Mouse (Mus musculus) midbrain, embryonic 13.5 days (tissue): ENCODE data around the gene Gm11172. TPM values are rescaled to one million over a fixed set of nuclear protein-coding genes. Genes with fewer than 3 reads are reported as not detected.
"Not testable (repeated sequence)": the region's sequence is repeated elsewhere in the genome, so short reads cannot be mapped to it uniquely, and the experiment has no call there.

Experiments used
- ATAC-seq: fragments of 200-750 bp; cut with Nextera tagmentation; 2 replicates; pipeline ENCODE4 v1.8.0; 2017; ENCODE audit warnings: mild to moderate bottlenecking, moderate TSS enrichment, moderate library complexity
- H3K27ac ChIP-seq: fragments of 300-500 bp; sonication (generic); 2 replicates; pipeline ENCODE4 v1.5.1; 2015; ENCODE audit warnings: inconsistent platforms, mild to moderate bottlenecking, moderate library complexity
- H3K27me3 ChIP-seq: fragments of 300-500 bp; sonication (generic); 2 replicates; pipeline ENCODE4 v1.6.1; 2015; ENCODE audit warnings: mild to moderate bottlenecking, inconsistent platforms
- H3K36me3 ChIP-seq: fragments of 300-500 bp; sonication (generic); 2 replicates; pipeline ENCODE4 v1.6.1; 2015; ENCODE audit warnings: mild to moderate bottlenecking, inconsistent platforms
- H3K4me1 ChIP-seq: fragments of 300-500 bp; sonication (generic); replicated peaks from 2 replicates; pipeline ENCODE4 v1.6.1; 2015; ENCODE audit warnings: inconsistent platforms
- H3K4me2 ChIP-seq: fragments of 300-500 bp; sonication (generic); replicated peaks from 2 replicates; pipeline ENCODE4 v1.6.1; 2015; ENCODE audit warnings: moderate library complexity, mild to moderate bottlenecking, inconsistent platforms
- H3K4me3 ChIP-seq: fragments of 300-500 bp; sonication (generic); replicated peaks from 2 replicates; pipeline ENCODE4 v1.5.1; 2015; ENCODE audit warnings: mild to moderate bottlenecking, inconsistent platforms
- H3K9ac ChIP-seq: fragments of 300-500 bp; sonication (generic); replicated peaks from 2 replicates; pipeline ENCODE4 v1.6.1; 2015; ENCODE audit warnings: mild to moderate bottlenecking, inconsistent platforms
- H3K9me3 ChIP-seq: fragments of 300-500 bp; sonication (generic); 2 replicates; pipeline ENCODE4 v1.6.1; 2016; ENCODE audit warnings: mild to moderate bottlenecking, inconsistent platforms
- WGBS: fragments of 180-500 bp; shearing (Covaris S2); methylation state at CpG from one replicate; pipeline ENCODE4 v1.1.7; 2015; 5-methylcytosine and 5-hydroxymethylcytosine counted together
- polyA plus RNA-seq: library from polyadenylated mRNA; unstranded; fragments of >200 nt; fragmentation: Nextera tagmentation; extraction: Ambion mirVana; gene quantifications from 2 replicates; pipeline ENCODE4 v1.2.1, GENCODE M21; 2015

Gm11172 gene
- polyA plus RNA-seq, 1 experiment from 2014 or later = not detected

DNA sequence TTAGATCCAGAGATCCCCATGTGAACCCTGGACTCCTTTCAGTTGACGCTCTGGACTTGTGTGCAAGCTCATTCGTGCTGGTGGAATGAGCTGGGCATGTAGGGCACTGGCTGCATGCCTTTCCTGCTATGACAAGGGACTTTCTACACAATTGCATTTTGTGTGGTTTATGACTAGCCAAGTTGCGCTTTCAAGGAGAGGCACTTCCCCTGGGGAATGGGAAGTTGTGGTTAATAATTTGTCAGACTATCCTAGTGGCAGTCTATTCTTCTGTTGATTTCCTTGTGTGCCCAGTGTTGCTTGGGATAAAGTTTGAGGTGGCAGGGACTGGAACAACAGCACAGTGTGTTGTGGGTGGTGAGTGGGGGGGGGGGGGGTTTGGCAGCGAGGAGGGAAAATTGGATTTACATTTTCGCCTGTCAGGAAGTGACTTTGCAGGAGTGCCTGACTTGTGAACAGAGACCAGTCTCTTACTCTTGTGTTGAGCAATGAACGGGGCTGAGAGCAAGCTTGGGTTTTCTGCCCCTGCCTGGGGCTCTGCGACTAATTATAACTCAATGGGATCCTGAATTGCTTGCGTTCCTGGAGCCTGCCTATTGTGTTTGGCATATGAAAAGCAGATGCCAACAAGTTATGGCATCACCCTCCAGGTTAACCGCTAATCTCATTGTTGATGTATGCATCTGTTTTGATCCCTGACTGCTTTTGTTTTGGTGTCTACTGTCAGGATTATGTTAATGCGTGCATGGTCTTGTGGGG lies 26.0 kb downstream of the Gm11172 start:
- H3K4me1 ChIP-seq = peaks cover 23% of the 10 kb centered on the region
- no peaks in the 10 kb centered on the region for H3K36me3 ChIP-seq
- no peak overlapping the region for H3K9ac ChIP-seq
- no peak for ATAC-seq
- WGBS = 52% methylated on average over 10 of the region's 10 CpGs
- no peak overlapping the region for H3K4me3 ChIP-seq
- H3K27ac ChIP-seq = no peak overlapping the region
- no peak overlapping the region for H3K4me2 ChIP-seq
- peaks cover 8% of the 10 kb centered on the region; the same call in 1 of the 2 replicates for H3K27me3 ChIP-seq
- no peaks in the 10 kb centered on the region for H3K9me3 ChIP-seq

- ATAC-seq = no peak
- Histone ChIP-seq H3K4me3 (no peak overlapping the region), H3K27me3 (0 out of 2 replicates have a peak, but pooled peaks cover 2% of the 10 kb centered on the region), H3K36me3 (no peaks in the 10 kb centered on the region), H3K4me1 (peaks cover 27% of the 10 kb centered on the region), H3K9me3 (no peaks in the 10 kb centered on the region), H3K4me2 (no peak overlapping the region), H3K9ac (no peak overlapping the region), H3K27ac (no peak overlapping the region)
- 93% methylated on average over 12 of the region's 14 CpGs for WGBS
Observed at GRCm38 (mm10) chr16:10840018-10840417, 27.3 kb downstream of the Gm11172 start.

- H3K4me3 ChIP-seq = no peak overlapping the region
- ATAC-seq = no peak
- H3K9me3 ChIP-seq = no peaks in the 10 kb centered on the region
- peaks cover 22% of the 10 kb centered on the region for H3K4me1 ChIP-seq
- H3K27me3 ChIP-seq = no peaks in the 10 kb centered on the region
- H3K4me2 ChIP-seq = no peak overlapping the region
- 66% methylated on average over 4 of the region's 4 CpGs for WGBS
- no peaks in the 10 kb centered on the region for H3K36me3 ChIP-seq
- H3K27ac ChIP-seq = no peak overlapping the region
- no peak overlapping the region for H3K9ac ChIP-seq
Observed at GRCm38 (mm10) chr16:10842282-10842855, 29.7 kb downstream of the Gm11172 start.

GRCm38 (mm10) chr16:10843486-10844318 lies 31.0 kb downstream of the Gm11172 start:
- no peaks in the 10 kb centered on the region for H3K9me3 ChIP-seq
- H3K4me1 ChIP-seq = peaks cover 15% of the 10 kb centered on the region
- H3K36me3 ChIP-seq = no peaks in the 10 kb centered on the region
- WGBS = 28% methylated on average over 18 of the region's 18 CpGs
- ATAC-seq = no peak
- H3K9ac ChIP-seq = no peak overlapping the region
- H3K4me2 ChIP-seq = peak overlapping the region; percentile 36
- no peak overlapping the region for H3K27ac ChIP-seq
- no peak overlapping the region for H3K4me3 ChIP-seq
- no peaks in the 10 kb centered on the region for H3K27me3 ChIP-seq

DNA sequence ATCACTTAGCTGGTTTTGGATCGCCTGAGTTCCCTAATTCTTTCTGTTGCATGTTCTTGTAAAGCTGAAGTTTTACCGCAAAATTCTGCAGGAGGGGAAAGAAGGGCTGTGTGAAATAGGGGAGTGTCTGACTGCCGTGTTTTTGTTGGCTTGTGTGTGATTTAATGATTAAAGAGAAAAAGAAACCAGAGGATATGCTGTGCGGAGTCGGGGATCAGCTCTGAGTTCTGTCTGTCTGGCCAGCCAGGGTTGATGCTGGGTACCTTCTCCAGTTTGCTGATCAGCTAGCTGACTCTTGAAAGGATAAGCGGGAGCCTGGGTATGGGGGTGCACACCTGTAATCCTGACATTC lies 31.6 kb downstream of the Gm11172 start:
- no peaks in the 10 kb centered on the region for H3K27me3 ChIP-seq
- no peak for ATAC-seq
- H3K27ac ChIP-seq = no peak overlapping the region
- H3K4me3 ChIP-seq = no peak overlapping the region
- no peak overlapping the region for H3K9ac ChIP-seq
- no peaks in the 10 kb centered on the region for H3K36me3 ChIP-seq
- no peaks in the 10 kb centered on the region for H3K9me3 ChIP-seq
- H3K4me1 ChIP-seq = peaks cover 11% of the 10 kb centered on the region
- H3K4me2 ChIP-seq = peak overlapping the region; percentile 36; the same call in 1 of the 2 replicates
- 69% methylated on average over 6 of the region's 6 CpGs for WGBS

DNA sequence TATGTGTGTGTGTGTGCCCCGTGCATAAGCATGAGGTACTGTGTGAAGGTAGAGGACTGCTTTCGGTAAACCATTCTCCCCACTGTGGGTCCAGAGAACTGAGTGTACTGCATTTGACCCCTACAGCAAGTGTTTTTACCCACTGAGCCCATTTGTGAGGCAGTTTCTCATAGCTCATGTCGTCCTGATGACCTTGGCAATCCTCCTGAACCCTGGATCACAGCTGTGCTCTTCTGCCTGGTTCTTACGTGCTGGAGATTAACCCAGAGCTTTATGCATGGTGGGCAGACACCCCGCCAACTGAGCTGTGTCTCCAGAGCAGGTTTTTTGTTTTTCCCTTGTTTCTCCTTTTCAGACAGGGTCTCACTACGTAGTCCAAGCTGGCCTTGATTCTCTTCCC lies 33.2 kb downstream of the Gm11172 start:
- no peak for ATAC-seq
- Histone ChIP-seq H3K9ac (no peak overlapping the region), H3K9me3 (no peaks in the 10 kb centered on the region), H3K4me2 (no peak overlapping the region), H3K4me1 (peaks cover 11% of the 10 kb centered on the region), H3K27me3 (no peaks in the 10 kb centered on the region), H3K36me3 (no peaks in the 10 kb centered on the region), H3K4me3 (no peak overlapping the region), H3K27ac (no peak overlapping the region)
- 80% methylated on average over 6 of the region's 6 CpGs for WGBS

GRCm38 (mm10) chr16:10846503-10846902 lies 33.8 kb downstream of the Gm11172 start:
- Histone ChIP-seq H3K9ac (no peak overlapping the region), H3K4me2 (no peak overlapping the region), H3K36me3 (no peaks in the 10 kb centered on the region), H3K4me1 (peaks cover 11% of the 10 kb centered on the region), H3K27me3 (no peaks in the 10 kb centered on the region), H3K9me3 (no peaks in the 10 kb centered on the region), H3K4me3 (no peak overlapping the region), H3K27ac (no peak overlapping the region)
- peak; percentile 63; the same call in 1 of the 2 replicates for ATAC-seq
- 57% methylated on average over 4 of the region's 4 CpGs for WGBS

- H3K27ac ChIP-seq = no peak overlapping the region
- no peak overlapping the region for H3K4me3 ChIP-seq
- no peaks in the 10 kb centered on the region for H3K9me3 ChIP-seq
- WGBS = 76% methylated on average over 12 of the region's 12 CpGs
- H3K4me1 ChIP-seq = no peaks in the 10 kb centered on the region; the same call in 1 of the 2 replicates
- no peak for ATAC-seq
- no peak overlapping the region for H3K4me2 ChIP-seq
- no peaks in the 10 kb centered on the region for H3K27me3 ChIP-seq
- no peaks in the 10 kb centered on the region for H3K36me3 ChIP-seq
- H3K9ac ChIP-seq = no peak overlapping the region
Observed at GRCm38 (mm10) chr16:10849965-10850861, 37.5 kb downstream of the Gm11172 start.

DNA sequence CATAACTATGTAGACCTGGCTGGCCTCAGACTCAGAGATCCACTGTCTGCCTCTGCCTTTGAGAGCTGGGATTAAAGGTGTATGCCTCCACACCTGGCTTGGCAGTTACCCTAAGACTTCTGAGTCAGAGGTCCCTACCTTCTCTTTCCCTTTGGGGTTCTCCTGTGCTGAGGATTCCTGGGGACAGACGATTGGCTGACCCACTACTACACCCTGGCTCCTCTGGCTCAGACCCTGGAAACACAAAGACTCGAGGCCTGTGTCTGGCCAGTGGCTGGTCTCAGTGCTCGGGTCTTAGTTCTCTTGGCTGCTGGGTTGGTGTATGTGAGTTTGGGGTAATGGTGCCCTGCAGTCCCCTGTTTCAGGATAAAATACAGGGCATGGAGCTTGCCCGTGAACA lies 38.2 kb downstream of the Gm11172 start:
- Histone ChIP-seq H3K4me1 (no peaks in the 10 kb centered on the region; the same call in 1 of the 2 replicates), H3K4me3 (no peak overlapping the region), H3K27ac (no peak overlapping the region), H3K4me2 (no peak overlapping the region), H3K9ac (no peak overlapping the region), H3K36me3 (no peaks in the 10 kb centered on the region), H3K9me3 (no peaks in the 10 kb centered on the region), H3K27me3 (no peaks in the 10 kb centered on the region)
- WGBS = 45% methylated on average over 4 of the region's 4 CpGs
- ATAC-seq = no peak

- not testable (repeated sequence) for ATAC-seq, H3K9ac ChIP-seq, H3K9me3 ChIP-seq, H3K4me2 ChIP-seq, H3K4me1 ChIP-seq, H3K4me3 ChIP-seq, H3K36me3 ChIP-seq, H3K27me3 ChIP-seq, H3K27ac ChIP-seq
- WGBS = 95% methylated on average over 10 of the region's 10 CpGs
Observed at GRCm38 (mm10) chr16:10852216-10852615, 39.5 kb downstream of the Gm11172 start.

DNA sequence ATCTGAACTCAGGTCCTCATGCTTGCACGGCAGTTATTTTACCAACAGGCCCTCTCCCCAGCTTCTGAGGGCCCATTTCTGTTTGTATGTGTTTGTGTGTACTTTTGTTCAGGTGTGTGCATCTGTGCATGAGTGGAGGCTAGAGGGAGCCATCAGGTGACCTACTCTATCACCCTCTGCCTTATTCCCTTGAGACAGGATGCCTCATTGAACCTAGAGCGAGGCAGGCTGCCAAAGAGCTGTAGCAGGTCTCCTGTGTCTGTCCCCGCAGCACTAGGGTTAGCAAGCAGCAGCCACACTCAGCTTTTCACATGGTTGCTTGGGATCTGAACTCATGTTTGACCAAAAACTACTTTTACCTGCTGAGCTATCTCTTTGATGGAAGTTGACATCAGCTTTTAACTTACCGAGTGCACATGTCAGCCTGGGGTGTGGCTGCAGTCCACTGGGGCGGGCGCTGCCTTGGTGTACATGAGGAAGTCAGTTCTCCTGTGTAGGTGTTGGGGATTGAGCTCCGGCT lies 47.1 kb downstream of the Gm11172 start:
- no peaks in the 10 kb centered on the region for H3K36me3 ChIP-seq
- WGBS = 91% methylated on average over 7 of the region's 7 CpGs
- H3K9me3 ChIP-seq = no peaks in the 10 kb centered on the region
- H3K4me1 ChIP-seq = no peaks in the 10 kb centered on the region
- H3K27me3 ChIP-seq = no peaks in the 10 kb centered on the region
- no peak for ATAC-seq
- H3K27ac ChIP-seq = no peak overlapping the region
- no peak overlapping the region for H3K4me2 ChIP-seq
- H3K9ac ChIP-seq = no peak overlapping the region
- no peak overlapping the region for H3K4me3 ChIP-seq
